25 mouse cellular contexts compared by ENCODE assay signal in the genomic region with DNA sequence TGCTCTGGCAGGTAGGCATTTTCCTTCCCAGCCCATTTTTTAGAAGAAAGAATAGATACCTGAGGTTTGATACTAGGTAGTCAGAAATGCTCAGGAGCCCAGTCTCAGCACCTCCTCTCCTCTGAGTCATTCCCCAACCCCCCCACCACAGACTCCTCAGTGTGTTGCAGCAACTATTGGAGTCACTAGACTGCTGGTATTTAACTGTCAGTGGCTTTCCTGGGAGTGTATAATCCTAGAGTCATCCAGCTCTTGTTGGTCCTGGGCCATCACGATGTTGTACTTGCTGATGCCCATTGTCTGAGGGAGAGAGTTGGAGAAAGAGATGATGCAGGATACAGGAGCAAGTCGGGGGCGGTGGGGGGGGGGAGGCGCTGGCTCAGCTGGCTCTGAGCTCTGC. TPM values are rescaled to one million over a fixed set of nuclear protein-coding genes. Genes with fewer than 3 reads are reported as not detected.
DNase-seq lines count a peak whose midpoint lies in the region; ATAC-seq and TF ChIP-seq lines count a peak whose summit lies in the region.
"Had no signal": no experiment of that assay in that cellular context is flagged by ENCODE, and none has a peak within 500 bp of the region (broad histone marks: within the 10 kb centered on the region; RNA-seq: fewer than 3 reads in every experiment).

No protein-coding gene starts in this region.

- H3K4me2 ChIP-seq in midbrain, embryonic 13.5 days (replicated peaks): no peak overlapping the region
- H3K4me2 ChIP-seq in midbrain, embryonic 15.5 days: no peak overlapping the region
- H3K4me2 ChIP-seq in myocyte (ENCODE audit: low read depth): peak overlapping the region; percentile 73
- H3K4me2 ChIP-seq: heart, embryonic 13.5 days; limb, embryonic 12.5 days; liver, embryonic 11.5 days; midbrain, embryonic 11.5 days had no signal

- no peak for TF ChIP-seq CTCF in cerebellum, adult 2 months (IDR thresholded peaks at IDR 0.05; ENCODE audit: borderline replicate concordance, insufficient read depth, low read depth, low read length)
- TF ChIP-seq CTCF in C2C12 (IDR thresholded peaks at IDR 0.05; ENCODE audit: control insufficient read depth, insufficient read depth, insufficient read length): no peak

- WGBS in cerebellum, adult 2 months: 48% methylated on average over 4 of the region's 4 CpGs
- 81% methylated on average over 4 of the region's 4 CpGs for WGBS in midbrain, embryonic 13.5 days
- 60% methylated on average over 4 of the region's 4 CpGs for WGBS in midbrain, embryonic 15.5 days

- H3K9me3 ChIP-seq in midbrain, embryonic 13.5 days: no peaks in the 10 kb centered on the region
- no peaks in the 10 kb centered on the region for H3K9me3 ChIP-seq in midbrain, embryonic 15.5 days
- H3K9me3 ChIP-seq: heart, embryonic 13.5 days; limb, embryonic 12.5 days had no signal

- no peak overlapping the region; the same call in 1 of the 2 replicates for H3K9ac ChIP-seq in midbrain, embryonic 13.5 days (replicated peaks)
- H3K9ac ChIP-seq in midbrain, embryonic 15.5 days: no peak overlapping the region
- H3K9ac ChIP-seq: heart, embryonic 13.5 days; limb, embryonic 12.5 days had no signal

- H3K27me3 ChIP-seq in cerebellum, adult 2 months (ENCODE audit: control insufficient read depth, insufficient read depth, low read length): no peaks in the 10 kb centered on the region
- H3K27me3 ChIP-seq in midbrain, embryonic 13.5 days: no peaks in the 10 kb centered on the region
- no peaks in the 10 kb centered on the region for H3K27me3 ChIP-seq in midbrain, embryonic 15.5 days (replicated peaks)
- H3K27me3 ChIP-seq in C2C12 (ENCODE audit: control insufficient read depth, insufficient read depth, insufficient read length): no peaks in the 10 kb centered on the region
- no peaks in the 10 kb centered on the region for H3K27me3 ChIP-seq in myocyte (ENCODE audit: control insufficient read depth, insufficient read depth, insufficient read length)
- H3K27me3 ChIP-seq: heart, embryonic 13.5 days had no signal

- H3K27ac ChIP-seq in cerebellum, adult 2 months (ENCODE audit: insufficient read depth, low read length): peak overlapping the region; percentile 95
- 0 out of 2 replicates have a peak overlapping the region, but pooled peaks have one; percentile 19 for H3K27ac ChIP-seq in midbrain, embryonic 13.5 days
- H3K27ac ChIP-seq in midbrain, embryonic 15.5 days: no peak overlapping the region
- H3K27ac ChIP-seq: heart, embryonic 13.5 days; limb, embryonic 12.5 days had no signal

- H3ac ChIP-seq in C2C12 (ENCODE audit: control insufficient read depth, insufficient read length, low read depth) (no peak overlapping the region), myocyte (ENCODE audit: control insufficient read depth, insufficient read length) (no peak overlapping the region)

- no peak overlapping the region for H3K4me3 ChIP-seq in cerebellum, adult 2 months (replicated peaks; ENCODE audit: insufficient read depth, low read depth, low read length)
- no peak overlapping the region for H3K4me3 ChIP-seq in midbrain, embryonic 13.5 days (replicated peaks)
- no peak overlapping the region for H3K4me3 ChIP-seq in midbrain, embryonic 15.5 days
- H3K4me3 ChIP-seq in C2C12 (ENCODE audit: insufficient read depth, poor library complexity, severe bottlenecking): no peak overlapping the region
- H3K4me3 ChIP-seq in myocyte: no peak overlapping the region
- H3K4me3 ChIP-seq: heart, embryonic 13.5 days; limb, embryonic 12.5 days had no signal

- ATAC-seq in midbrain, embryonic 13.5 days: 0 out of 2 replicates have a peak, but pooled peaks have one; percentile 9
- ATAC-seq in midbrain, embryonic 15.5 days (replicated peaks): no peak
- ATAC-seq: activated CD4-positive, CD25-positive, alpha-beta regulatory T cell, adult 4 months; forebrain, embryonic 14.5 days; inflammation-experienced regulatory T-cells, adult 6 months had no signal

- H3K36me3 ChIP-seq in midbrain, embryonic 13.5 days: no peaks in the 10 kb centered on the region
- H3K36me3 ChIP-seq in midbrain, embryonic 15.5 days (replicated peaks): no peaks in the 10 kb centered on the region
- H3K36me3 ChIP-seq in C2C12 (ENCODE audit: control insufficient read depth, insufficient read depth) (no peaks in the 10 kb centered on the region), myocyte (ENCODE audit: control insufficient read depth, insufficient read depth) (no peaks in the 10 kb centered on the region)
- H3K36me3 ChIP-seq: heart, embryonic 13.5 days; limb, embryonic 12.5 days had no signal

- no peak for TF ChIP-seq POLR2A in cerebellum, adult 2 months (IDR thresholded peaks at IDR 0.05; ENCODE audit: borderline replicate concordance, insufficient read depth, low read length)
- no peak for TF ChIP-seq POLR2A in myocyte (IDR thresholded peaks at IDR 0.05; ENCODE audit: insufficient read length, low read depth)

- H3K79me2 ChIP-seq in C2C12 (ENCODE audit: control insufficient read depth, insufficient read depth): no peaks in the 10 kb centered on the region
- H3K79me2 ChIP-seq in myocyte (ENCODE audit: control insufficient read depth, insufficient read depth): peaks cover 7% of the 10 kb centered on the region

- DNase-seq in cerebellum, adult 2 months: peak in 1 of 2 experiments; percentile 54
- DNase-seq in cerebellum, postnatal 4 days (ENCODE audit: low spot score in 2 of 2): no peak
- no peak for DNase-seq in layer of hippocampus, postnatal 10 days (ENCODE audit: low spot score in 2 of 2)
- no peak for DNase-seq in embryo, embryonic 11 days
- DNase-seq: adrenal gland, adult 8-10 months; heart, postnatal 14 days; kidney, adult 11 months; kidney, postnatal 14 days; layer of hippocampus, adult 9-11 months; lung, postnatal 36 days; spleen, adult 18-20 months; thymus, postnatal 14 days had no signal

- H3K79me3 ChIP-seq in C2C12 (ENCODE audit: low read depth): no peaks in the 10 kb centered on the region

- H3K4me1 ChIP-seq in cerebellum, adult 2 months (ENCODE audit: control insufficient read depth, insufficient read depth, low read length): peaks cover 60% of the 10 kb centered on the region
- peaks cover 23% of the 10 kb centered on the region for H3K4me1 ChIP-seq in midbrain, embryonic 13.5 days (replicated peaks)
- H3K4me1 ChIP-seq in midbrain, embryonic 15.5 days: peaks cover 12% of the 10 kb centered on the region; the same call in 1 of the 2 replicates
- H3K4me1 ChIP-seq: limb, embryonic 12.5 days had no signal

TF ChIP-seq in C2C12, 6 proteins besides CTCF, POLR2A, EP300 and RAD21:
- TF ChIP-seq FOSL1 (IDR thresholded peaks at IDR 0.05; ENCODE audit: insufficient read depth, low read length, poor library complexity, severe bottlenecking) (no peak), CEBPB (IDR thresholded peaks at IDR 0.05; ENCODE audit: low read depth) (peak; percentile 60)

TF ChIP-seq in myocyte, 11 proteins besides CTCF, POLR2A, EP300 and RAD21:
- TF ChIP-seq POLR2AphosphoS2 (IDR thresholded peaks at IDR 0.05; ENCODE audit: insufficient read length, low read depth): no peak
- 0 out of 2 replicates have a peak, but pooled peaks have one; percentile 42 for TF ChIP-seq CEBPB (IDR thresholded peaks at IDR 0.05; ENCODE audit: insufficient read depth, poor library complexity, severe bottlenecking)

RNA-seq across cellular contexts. Expression of a gene that starts 42.4 kb away (rescaled TPM):
- 77.8 and 91.5 TPM in 2 replicates for polyA plus RNA-seq in cerebellum, adult 2 months (2012; rRNA removed)
- polyA plus RNA-seq in midbrain, embryonic 13.5 days (2015; fragmentation: Nextera tagmentation; extraction: Ambion mirVana): 4.6 and 5.9 TPM in 2 replicates
- polyA plus RNA-seq in midbrain, embryonic 15.5 days (2015; fragmentation: Nextera tagmentation; extraction: Ambion mirVana): 14.8 and 15.0 TPM in 2 replicates
- 3.7 TPM for polyA plus RNA-seq in C2C12 (2012; fragmentation: generic; extraction: Trizol)
- 120 TPM for polyA plus RNA-seq in myocyte (2012; fragmentation: generic; extraction: Trizol)
- 100 to 1,000 TPM; 112 to 133 TPM for total RNA-seq in layer of hippocampus, postnatal 10 days (2021)
- total RNA-seq: megakaryocyte, adult 5-6 weeks; MEL had no signal
